Mouse (Mus musculus) embryonic fibroblast, embryonic 13.5 days (primary cell): ENCODE measurements at regions not wholly inside any gene's neighbourhood (a gene's known extent, or its start where the extent isn't known, plus 50 kb on each side); places are given as distances from the start of the nearest gene placed in this dataset.

ENCODE experiments used
- CTCF ChIP-seq: IDR thresholded peaks from 2 replicates; pipeline ENCODE4 v1.5.1; 2011; ENCODE audit warnings: mild to moderate bottlenecking, control low read depth, low read length, moderate library complexity, borderline replicate concordance; ENCODE audit not compliant: insufficient read depth
- POLR2A ChIP-seq: IDR thresholded peaks from 2 replicates; pipeline ENCODE4 v1.6.1; 2011; ENCODE audit warnings: low read depth, mild to moderate bottlenecking, control low read depth, low read length, moderate library complexity

DNA sequence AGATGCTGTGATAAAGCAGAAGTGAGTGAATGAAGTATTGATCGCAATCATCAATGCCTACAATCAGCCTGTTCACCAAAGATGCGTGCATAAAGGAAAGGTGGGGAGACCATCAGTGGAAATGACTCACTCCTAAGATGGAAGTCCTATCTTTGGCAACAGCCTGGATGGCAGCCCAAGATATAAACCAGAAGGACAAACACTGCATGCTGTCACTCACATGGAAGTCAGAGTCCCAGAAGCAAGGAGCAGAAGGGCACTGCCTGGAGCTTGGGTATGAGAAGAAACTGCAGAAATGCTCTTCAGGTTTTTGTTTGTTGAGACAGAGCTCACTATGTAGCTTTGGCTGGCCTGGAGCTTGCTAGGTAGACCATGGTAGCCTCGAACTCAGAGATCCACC, 92.7 kb upstream of the Frmd6 start:
- TF ChIP-seq CTCF (no peak), POLR2A (no peak)
